Mouse (Mus musculus): ENCODE results near the gene Lpcat2.

GRCm38 (mm10) chr8:92815661-92816060 is 39.5 kb upstream of the Lpcat2 start:
- no peak for TF ChIP-seq POLR2A (IDR thresholded peaks at IDR 0.05; ENCODE audit: borderline replicate concordance, extremely low read depth, insufficient read depth, insufficient read length, poor library complexity, severe bottlenecking)
- TF ChIP-seq CTCF (IDR thresholded peaks at IDR 0.05; ENCODE audit: borderline replicate concordance, extremely low read depth, insufficient read depth, insufficient read length): no peak
